Mouse (Mus musculus) brain, embryonic 14.5 days (tissue): ENCODE measurements around the gene Lrrc32.

Source experiments
- CTCF ChIP-seq: fragments of 200-500 bp; IDR thresholded peaks from 2 replicates; pipeline ENCODE4 v1.5.1; 2012; ENCODE audit warnings: inconsistent platforms, mild to moderate bottlenecking, moderate library complexity, borderline replicate concordance; ENCODE audit not compliant: insufficient read depth, insufficient read length; ENCODE audit errors: extremely low read depth
- POLR2A ChIP-seq: fragments of 200-500 bp; IDR thresholded peaks from 2 replicates; pipeline ENCODE4 v1.6.1; 2012; ENCODE audit warnings: mild to moderate bottlenecking, inconsistent platforms, borderline replicate concordance; ENCODE audit not compliant: poor library complexity, insufficient read depth, insufficient read length, severe bottlenecking; ENCODE audit errors: extremely low read depth

- TF ChIP-seq CTCF: no peak
- no peak for TF ChIP-seq POLR2A
These were observed 36.0 kb downstream of the Lrrc32 start for GRCm38 (mm10) chr7:98524869-98525699.
